Mouse (Mus musculus) limb, embryonic 13.5 days (tissue): ENCODE measurements around the gene Prnp. TPM values are rescaled to one million over a fixed set of nuclear protein-coding genes. Genes with fewer than 3 reads are reported as not detected.

Source experiments
- ATAC-seq: fragments of 200-750 bp; cut with Nextera tagmentation; 2 replicates; pipeline ENCODE4 v1.8.0; 2017; ENCODE audit warnings: low read depth, moderate number of reproducible peaks, moderate TSS enrichment; ENCODE audit not compliant: low FRiP score
- H3K27ac ChIP-seq: fragments of 300-500 bp; sonication (generic); 2 replicates; pipeline ENCODE4 v1.5.1; 2015; ENCODE audit warnings: inconsistent platforms, mild to moderate bottlenecking, moderate library complexity
- H3K27me3 ChIP-seq: fragments of 300-500 bp; sonication (generic); 2 replicates; pipeline ENCODE4 v1.6.1; 2015; ENCODE audit warnings: mild to moderate bottlenecking, inconsistent platforms
- H3K36me3 ChIP-seq: fragments of 300-500 bp; sonication (generic); 2 replicates; pipeline ENCODE4 v1.6.1; 2015; ENCODE audit warnings: inconsistent platforms, mild to moderate bottlenecking, moderate library complexity
- H3K4me1 ChIP-seq: fragments of 300-500 bp; sonication (generic); 2 replicates; pipeline ENCODE4 v1.6.1; 2015; ENCODE audit warnings: inconsistent platforms
- H3K4me2 ChIP-seq: fragments of 300-500 bp; sonication (generic); replicated peaks from 2 replicates; pipeline ENCODE4 v1.6.1; 2015; ENCODE audit warnings: inconsistent platforms, mild to moderate bottlenecking, moderate library complexity
- H3K4me3 ChIP-seq: fragments of 300-500 bp; sonication (generic); 2 replicates; pipeline ENCODE4 v1.5.1; 2015; ENCODE audit warnings: moderate library complexity, mild to moderate bottlenecking, inconsistent platforms
- H3K9ac ChIP-seq: fragments of 300-500 bp; sonication (generic); 2 replicates; pipeline ENCODE4 v1.6.1; 2015; ENCODE audit warnings: mild to moderate bottlenecking, inconsistent platforms
- H3K9me3 ChIP-seq: fragments of 300-500 bp; sonication (generic); 2 replicates; pipeline ENCODE4 v1.6.1; 2016; ENCODE audit warnings: inconsistent platforms
- WGBS: fragments of 180-500 bp; shearing (Covaris S2); methylation state at CpG from one replicate; pipeline ENCODE4 v1.1.7; 2015; 5-methylcytosine and 5-hydroxymethylcytosine counted together
- polyA plus RNA-seq: library from polyadenylated mRNA; unstranded; fragments of >200 nt; fragmentation: Nextera tagmentation; extraction: Ambion mirVana; gene quantifications from 2 replicates; pipeline ENCODE4 v1.2.1, GENCODE M21; 2015

Gene Prnp
- polyA plus RNA-seq, 1 experiment from 2014 or later = 53.3 TPM

DNA sequence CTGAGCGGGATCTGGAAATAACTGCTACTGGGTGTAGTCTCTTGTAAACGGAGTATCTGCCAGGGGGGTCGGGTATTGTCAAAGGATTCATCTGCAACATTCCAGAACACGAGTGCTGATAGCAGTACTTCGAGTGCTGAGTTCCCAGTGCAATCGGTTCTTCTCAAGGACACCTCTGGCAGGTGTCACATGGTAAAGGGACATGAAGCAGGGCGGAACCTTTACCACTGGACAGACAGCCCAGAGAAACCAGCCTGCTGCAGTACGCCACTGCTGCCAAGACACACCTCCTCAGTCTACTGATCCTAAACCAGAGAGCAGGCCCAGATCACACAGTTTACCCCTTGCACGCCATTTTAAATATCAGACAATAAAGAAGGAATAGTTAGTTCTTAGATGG, 45.1 kb downstream of the Prnp start:
- H3K27me3 ChIP-seq = peaks cover 52% of the 10 kb centered on the region
- H3K4me3 ChIP-seq = peak overlapping the region; percentile 34
- peaks cover 16% of the 10 kb centered on the region for H3K4me1 ChIP-seq
- no peaks in the 10 kb centered on the region for H3K36me3 ChIP-seq
- H3K4me2 ChIP-seq = peak overlapping the region; percentile 61
- 54% methylated on average over 9 of the region's 9 CpGs for WGBS
- H3K27ac ChIP-seq = no peak overlapping the region
- ATAC-seq = no peak; the same call in 1 of the 2 replicates
- no peaks in the 10 kb centered on the region for H3K9me3 ChIP-seq
- no peak overlapping the region for H3K9ac ChIP-seq

DNA sequence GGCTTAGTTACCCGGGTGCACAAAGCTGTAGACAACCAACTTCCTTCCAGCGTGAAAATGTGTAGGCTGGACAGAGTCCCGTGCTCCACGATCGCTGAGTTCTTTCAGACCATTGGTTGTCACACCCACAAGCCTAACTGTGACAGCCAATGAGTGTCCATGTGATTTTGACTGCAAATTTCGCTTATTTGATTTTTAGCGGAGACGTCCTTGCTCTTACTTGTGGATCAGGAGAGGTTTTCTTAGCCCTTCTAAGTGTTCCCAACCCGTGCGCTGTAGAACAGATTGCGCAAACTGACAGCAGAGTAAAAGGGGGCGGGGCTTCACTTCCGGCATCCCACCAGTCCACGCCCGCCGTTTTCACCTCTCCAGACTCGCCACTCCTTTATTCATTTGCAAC, 45.5 kb downstream of the Prnp start:
- H3K36me3 ChIP-seq = no peaks in the 10 kb centered on the region
- ATAC-seq = no peak; the same call in 1 of the 2 replicates
- H3K4me2 ChIP-seq = peak overlapping the region; percentile 61
- no peak overlapping the region for H3K27ac ChIP-seq
- 5% methylated on average over 17 of the region's 17 CpGs for WGBS
- no peak overlapping the region for H3K9ac ChIP-seq
- peaks cover 52% of the 10 kb centered on the region for H3K27me3 ChIP-seq
- H3K9me3 ChIP-seq = no peaks in the 10 kb centered on the region
- H3K4me1 ChIP-seq = peaks cover 16% of the 10 kb centered on the region
- H3K4me3 ChIP-seq = peak overlapping the region; percentile 34

DNA sequence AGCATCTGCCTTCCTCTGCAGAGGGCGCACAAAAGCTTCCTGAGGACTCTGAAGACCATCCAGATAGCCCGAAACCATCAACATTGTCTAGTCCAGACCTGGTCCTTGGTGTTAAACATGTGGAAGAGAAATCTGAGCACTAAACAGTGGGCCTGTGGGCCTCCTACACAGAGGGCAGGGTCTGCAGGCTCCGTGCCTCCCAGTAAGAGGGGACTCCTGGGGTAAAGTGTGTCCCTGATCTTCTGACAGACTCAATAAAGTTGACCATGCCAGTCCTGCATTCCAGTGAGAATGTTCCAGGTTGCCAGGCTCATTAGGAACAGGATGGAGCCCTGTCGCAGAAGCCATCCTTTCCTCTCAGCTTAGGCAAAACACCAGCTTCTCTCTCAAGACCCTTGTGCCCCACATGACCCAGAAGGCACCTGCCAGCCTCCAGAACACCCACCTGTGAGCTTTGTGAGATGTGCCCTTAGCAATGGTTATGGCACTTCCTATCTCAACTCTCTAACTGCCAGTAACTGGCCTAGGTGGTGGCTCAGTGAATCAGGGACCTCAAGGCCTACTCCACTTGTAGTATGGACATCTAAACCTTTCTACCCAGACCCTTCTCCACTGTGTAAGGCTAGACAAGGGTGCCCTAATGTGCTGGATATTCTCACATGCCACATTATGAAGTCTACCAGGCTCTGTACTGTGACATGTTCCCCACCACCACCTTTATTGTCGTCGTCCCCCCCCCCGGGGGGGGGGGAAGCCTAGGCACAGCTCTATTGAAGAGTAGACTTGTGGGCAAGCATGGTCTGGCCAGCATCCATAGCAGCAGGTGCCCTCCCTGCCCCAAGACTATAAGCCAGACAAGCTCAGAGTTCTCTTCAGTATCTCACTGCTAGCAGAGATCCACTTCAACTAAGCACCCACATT, 46.9 kb downstream of the Prnp start:
- ATAC-seq = no peak
- Histone ChIP-seq H3K4me1 (peaks cover 16% of the 10 kb centered on the region), H3K4me3 (no peak overlapping the region), H3K9ac (no peak overlapping the region), H3K9me3 (no peaks in the 10 kb centered on the region), H3K27me3 (peaks cover 42% of the 10 kb centered on the region), H3K4me2 (no peak overlapping the region), H3K27ac (no peak overlapping the region), H3K36me3 (no peaks in the 10 kb centered on the region)
- WGBS = 83% methylated on average over 7 of the region's 7 CpGs

DNA sequence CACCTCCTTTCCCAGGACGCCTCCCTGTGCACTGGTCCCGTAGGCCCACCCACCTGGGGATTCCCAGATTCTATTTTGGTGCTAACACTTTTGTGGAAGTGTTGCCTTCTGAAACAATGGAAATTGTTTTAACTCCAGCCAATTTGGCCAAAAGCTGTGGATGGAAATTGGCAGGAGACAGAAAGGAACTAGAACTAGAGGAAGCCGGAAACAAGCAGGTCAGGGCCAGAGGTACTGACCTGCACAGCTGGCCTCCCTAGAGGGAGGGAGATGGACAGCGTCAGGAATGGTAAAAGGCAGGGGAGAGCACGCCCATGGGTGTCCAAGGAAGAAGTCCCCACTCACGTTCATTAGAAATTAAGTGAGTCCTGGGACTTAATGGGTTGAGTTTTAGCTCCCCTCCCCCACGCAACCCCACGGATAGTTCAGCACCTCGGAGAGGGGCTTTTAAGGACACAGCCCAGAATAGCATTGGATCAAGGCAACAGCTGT, 48.0 kb downstream of the Prnp start:
- Histone ChIP-seq H3K9ac (no peak overlapping the region), H3K36me3 (no peaks in the 10 kb centered on the region), H3K4me2 (no peak overlapping the region), H3K4me1 (peaks cover 11% of the 10 kb centered on the region), H3K27me3 (peaks cover 30% of the 10 kb centered on the region), H3K27ac (no peak overlapping the region), H3K4me3 (no peak overlapping the region), H3K9me3 (no peaks in the 10 kb centered on the region)
- ATAC-seq = no peak
- 53% methylated on average over 9 of the region's 9 CpGs for WGBS

DNA sequence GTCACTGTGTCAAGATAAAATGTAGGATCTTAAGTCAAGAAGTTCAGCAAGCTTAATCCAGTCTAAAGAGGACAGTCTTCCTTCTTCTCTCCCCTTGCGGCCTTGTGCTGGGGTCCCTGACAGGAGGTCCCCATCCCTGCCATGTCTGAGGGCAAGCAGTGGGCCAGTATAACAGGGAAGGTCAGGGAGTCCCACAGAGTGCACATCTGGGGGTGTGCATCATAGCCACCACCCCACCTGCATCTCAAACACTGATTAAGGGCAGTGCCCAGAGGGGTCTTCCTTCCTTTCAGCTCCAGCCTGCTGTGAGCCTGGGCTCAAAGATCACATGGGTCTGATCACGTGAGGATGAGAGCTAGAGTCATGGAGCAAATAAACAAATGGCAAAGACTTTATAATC, 51.9 kb downstream of the Prnp start:
- H3K9me3 ChIP-seq = no peaks in the 10 kb centered on the region
- H3K4me2 ChIP-seq = no peak overlapping the region
- H3K4me3 ChIP-seq = no peak overlapping the region
- no peaks in the 10 kb centered on the region for H3K27me3 ChIP-seq
- H3K36me3 ChIP-seq = no peaks in the 10 kb centered on the region
- no peak overlapping the region for H3K9ac ChIP-seq
- WGBS = 75% methylated on average over 2 of the region's 2 CpGs
- H3K4me1 ChIP-seq = no peaks in the 10 kb centered on the region
- no peak for ATAC-seq
- no peak overlapping the region for H3K27ac ChIP-seq

DNA sequence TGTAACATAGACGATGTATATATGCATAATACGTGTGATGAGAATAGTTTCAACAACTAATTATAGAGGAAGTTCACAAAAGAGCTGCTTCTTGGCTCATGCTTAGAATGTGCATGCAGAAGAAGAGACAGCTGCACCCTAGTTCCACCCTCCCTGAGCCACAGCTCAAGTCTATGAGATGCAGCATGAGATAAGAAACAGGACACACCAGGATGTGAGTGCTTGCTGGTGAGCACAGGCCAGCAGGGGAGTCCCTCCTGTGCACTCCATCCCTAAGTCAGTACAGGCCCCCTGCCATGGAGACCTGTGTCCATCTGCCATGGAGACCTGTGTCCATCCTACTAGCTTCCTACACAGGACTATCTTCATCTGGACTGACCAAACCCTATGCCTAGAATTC, 60.9 kb downstream of the Prnp start:
- H3K36me3 ChIP-seq = no peaks in the 10 kb centered on the region
- H3K4me3 ChIP-seq = no peak overlapping the region
- H3K27me3 ChIP-seq = no peaks in the 10 kb centered on the region
- no peaks in the 10 kb centered on the region for H3K9me3 ChIP-seq
- H3K4me2 ChIP-seq = no peak overlapping the region
- H3K4me1 ChIP-seq = no peaks in the 10 kb centered on the region
- H3K27ac ChIP-seq = no peak overlapping the region
- 88% methylated on average over 2 of the region's 2 CpGs for WGBS
- no peak overlapping the region for H3K9ac ChIP-seq
- ATAC-seq = no peak

DNA sequence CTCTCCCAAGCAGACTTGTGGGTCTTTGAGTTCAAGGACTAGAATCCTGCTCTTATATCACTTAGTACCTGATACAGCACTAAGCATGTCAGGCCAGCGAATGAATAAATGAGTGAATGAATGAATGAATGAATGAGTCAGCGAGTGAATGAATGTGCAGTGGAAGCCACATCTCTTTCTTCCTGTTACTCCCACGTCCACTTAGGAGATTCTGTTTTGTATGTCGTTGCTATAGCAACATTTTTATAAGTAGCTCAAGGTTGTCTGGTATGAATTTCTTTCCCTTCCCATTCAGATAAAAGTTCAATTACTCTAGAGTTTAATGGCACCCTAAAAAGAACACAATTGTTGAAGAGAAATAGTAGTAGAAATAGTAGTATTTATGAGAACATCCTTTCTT, 61.4 kb downstream of the Prnp start:
- H3K27ac ChIP-seq = no peak overlapping the region
- no peak overlapping the region for H3K9ac ChIP-seq
- no peaks in the 10 kb centered on the region for H3K9me3 ChIP-seq
- WGBS = 74% methylated on average over 4 of the region's 4 CpGs
- no peak overlapping the region for H3K4me2 ChIP-seq
- H3K4me3 ChIP-seq = no peak overlapping the region
- H3K27me3 ChIP-seq = no peaks in the 10 kb centered on the region
- no peaks in the 10 kb centered on the region for H3K4me1 ChIP-seq
- ATAC-seq = no peak
- H3K36me3 ChIP-seq = no peaks in the 10 kb centered on the region

DNA sequence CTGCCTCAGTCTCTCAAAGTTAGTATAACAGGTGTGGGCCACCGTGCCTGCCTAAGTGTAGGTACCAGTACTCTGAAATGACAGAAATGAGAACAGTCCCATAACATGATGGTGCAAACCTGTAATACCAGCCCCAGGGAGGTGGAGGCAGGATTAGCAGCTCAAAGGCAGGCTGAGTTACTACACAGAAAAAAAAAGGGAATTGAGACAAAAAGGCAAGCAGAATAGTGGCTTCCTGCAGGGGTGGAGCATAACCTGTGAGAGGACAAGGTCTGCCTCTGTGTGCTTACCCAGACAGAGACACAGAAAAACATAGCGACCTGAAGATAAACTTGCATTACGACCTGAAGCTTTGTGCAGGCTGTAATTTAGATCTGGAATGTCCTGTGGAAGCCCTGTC, 66.9 kb downstream of the Prnp start:
- no peaks in the 10 kb centered on the region for H3K27me3 ChIP-seq
- 73% methylated on average over 3 of the region's 3 CpGs for WGBS
- H3K4me1 ChIP-seq = peaks cover 7% of the 10 kb centered on the region; the same call in 1 of the 2 replicates
- ATAC-seq = no peak
- H3K9me3 ChIP-seq = peaks cover 12% of the 10 kb centered on the region
- no peak overlapping the region for H3K4me3 ChIP-seq
- no peak overlapping the region for H3K27ac ChIP-seq
- H3K36me3 ChIP-seq = no peaks in the 10 kb centered on the region
- H3K4me2 ChIP-seq = no peak overlapping the region
- H3K9ac ChIP-seq = no peak overlapping the region

DNA sequence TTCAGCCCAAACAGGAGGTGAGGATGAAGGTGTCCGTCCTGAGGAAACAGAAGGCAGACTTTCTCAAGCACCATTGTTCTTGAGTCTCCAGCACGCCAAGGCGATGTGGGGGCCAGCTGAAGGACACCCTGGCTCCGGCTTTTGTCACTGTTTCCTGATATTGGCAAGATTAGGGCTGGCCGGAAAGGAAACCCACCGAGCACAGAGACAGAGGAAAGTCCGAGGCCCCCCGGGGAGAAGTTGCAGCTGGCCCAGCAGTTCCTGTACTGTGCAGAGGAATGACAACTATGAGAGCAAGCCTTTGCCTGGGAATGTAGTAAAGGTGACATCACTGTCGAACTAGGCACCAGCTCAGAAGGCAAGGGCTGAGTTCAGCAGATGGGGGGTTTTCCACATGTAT, 71.1 kb downstream of the Prnp start:
- no peak overlapping the region for H3K27ac ChIP-seq

DNA sequence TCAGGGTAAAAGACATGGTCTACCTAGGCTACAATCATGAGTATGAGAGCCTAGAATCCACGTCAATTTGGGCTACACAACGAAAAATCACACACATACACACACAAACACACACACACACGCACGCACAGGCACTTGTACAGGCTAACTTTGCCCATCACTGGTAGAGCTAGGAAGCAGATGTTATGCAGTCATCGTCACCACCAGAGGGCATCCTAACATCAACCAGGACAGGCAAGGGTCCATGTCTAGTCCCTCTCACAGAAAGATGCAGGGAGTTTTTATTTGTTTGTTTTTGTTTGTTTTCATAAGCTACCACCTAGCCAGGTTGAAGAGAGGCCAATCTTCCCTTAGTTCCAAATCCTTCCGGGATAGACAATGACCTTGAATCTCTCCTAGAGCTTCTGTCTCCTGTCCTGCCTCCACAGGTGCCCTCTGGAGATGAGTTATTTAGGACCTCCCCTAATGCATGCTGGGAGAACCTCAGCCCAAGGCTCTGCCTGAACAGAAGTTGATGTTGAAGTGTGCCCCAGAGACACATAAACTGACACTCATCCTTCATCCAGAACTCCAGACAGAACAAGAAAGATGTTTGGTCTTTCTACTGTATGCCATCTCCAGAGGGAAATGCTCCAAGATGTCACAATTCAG, 72.9 kb downstream of the Prnp start:
- H3K4me1 ChIP-seq = peaks cover 7% of the 10 kb centered on the region; the same call in 1 of the 2 replicates
- ATAC-seq = no peak
- H3K36me3 ChIP-seq = no peaks in the 10 kb centered on the region
- H3K4me3 ChIP-seq = no peak overlapping the region
- peaks cover 5% of the 10 kb centered on the region for H3K9me3 ChIP-seq
- H3K4me2 ChIP-seq = no peak overlapping the region
- H3K27me3 ChIP-seq = no peaks in the 10 kb centered on the region
- H3K27ac ChIP-seq = no peak overlapping the region
- 20% methylated on average over 6 of the region's 6 CpGs for WGBS
- no peak overlapping the region for H3K9ac ChIP-seq

More for the DNA sequence above, 71.1 kb downstream of the Prnp start:
- H3K4me1 ChIP-seq = peaks cover 7% of the 10 kb centered on the region; the same call in 1 of the 2 replicates
- no peaks in the 10 kb centered on the region for H3K36me3 ChIP-seq
- H3K9me3 ChIP-seq = peaks cover 12% of the 10 kb centered on the region
- WGBS = 47% methylated on average over 9 of the region's 9 CpGs
- H3K9ac ChIP-seq = no peak overlapping the region
- H3K4me3 ChIP-seq = no peak overlapping the region
- no peak overlapping the region for H3K4me2 ChIP-seq
- no peaks in the 10 kb centered on the region for H3K27me3 ChIP-seq
- ATAC-seq = peak; percentile 65

DNA sequence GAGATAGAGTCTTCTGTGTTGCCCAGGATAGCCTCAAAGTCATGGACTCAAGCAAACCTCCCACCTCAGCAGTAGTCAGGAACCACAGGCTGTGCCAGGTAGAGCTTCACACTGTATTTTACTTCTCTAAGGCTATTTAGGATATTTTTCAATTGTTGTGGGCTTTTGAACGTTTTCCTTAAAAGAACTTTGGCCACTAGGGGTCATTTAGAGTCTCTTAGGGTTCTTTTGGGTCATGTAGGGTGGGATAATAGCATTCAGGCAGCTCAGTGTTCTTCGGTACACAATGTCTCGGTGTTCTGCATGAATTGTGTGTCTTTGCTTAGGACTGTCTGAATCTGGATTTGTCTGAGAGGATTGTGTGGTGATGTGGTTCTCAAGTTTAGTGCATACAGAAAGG, 78.2 kb downstream of the Prnp start:
- H3K36me3 ChIP-seq = no peaks in the 10 kb centered on the region
- H3K4me3 ChIP-seq = no peak overlapping the region
- H3K27ac ChIP-seq = no peak overlapping the region
- peaks cover 15% of the 10 kb centered on the region for H3K4me1 ChIP-seq
- no peaks in the 10 kb centered on the region for H3K9me3 ChIP-seq
- 55% methylated on average over 3 of the region's 3 CpGs for WGBS
- ATAC-seq = no peak
- H3K4me2 ChIP-seq = no peak overlapping the region
- no peak overlapping the region for H3K9ac ChIP-seq
- no peaks in the 10 kb centered on the region for H3K27me3 ChIP-seq
